Mouse (Mus musculus) kidney, adult 2 months (tissue): ENCODE measurements around the gene Bola3. TPM values are rescaled to one million over a fixed set of nuclear protein-coding genes. Genes with fewer than 3 reads are reported as not detected.

Experiments
- DNase-seq: peaks from one replicate; pipeline ENCODE4 v3.0.0; 2021
- H3K27ac ChIP-seq: fragments of 200-500 bp; 2 replicates; pipeline ENCODE4 v1.5.1; 2012; ENCODE audit warnings: low read depth, low read length, control low read depth, inconsistent platforms; ENCODE audit not compliant: insufficient read depth
- H3K27me3 ChIP-seq: fragments of 200-500 bp; replicated peaks from 2 replicates; pipeline ENCODE4 v1.6.1; 2012; ENCODE audit warnings: mild to moderate bottlenecking, moderate library complexity, low read length, inconsistent platforms; ENCODE audit not compliant: control insufficient read depth, insufficient read depth
- H3K36me3 ChIP-seq: fragments of 200-500 bp; 2 replicates; pipeline ENCODE4 v1.6.1; 2012; ENCODE audit warnings: mild to moderate bottlenecking, moderate library complexity, low read length, inconsistent platforms; ENCODE audit not compliant: control insufficient read depth, insufficient read depth
- H3K4me1 ChIP-seq: fragments of 200-500 bp; 2 replicates; pipeline ENCODE4 v1.6.1; 2011; ENCODE audit warnings: low read length; ENCODE audit not compliant: control insufficient read depth, insufficient read depth
- H3K4me3 ChIP-seq: fragments of 200-500 bp; 2 replicates; pipeline ENCODE4 v1.5.1; 2011; ENCODE audit warnings: mild to moderate bottlenecking, low read depth, low read length, control low read depth; ENCODE audit not compliant: insufficient read depth
- CTCF ChIP-seq: fragments of 200-500 bp; conservative IDR thresholded peaks from 2 replicates; pipeline ENCODE4 v1.5.1; 2011; ENCODE audit warnings: low read depth, mild to moderate bottlenecking, control low read depth, low read length, moderate library complexity, mixed read lengths; ENCODE audit not compliant: insufficient read depth, insufficient read length
- POLR2A ChIP-seq: fragments of 200-500 bp; IDR thresholded peaks from one replicate; pipeline ENCODE4 v1.6.1; 2011; ENCODE audit warnings: low read depth, low read length, control low read depth
- WGBS: fragments of 180-500 bp; shearing (Covaris S2); methylation state at CpG from one replicate; pipeline ENCODE4 v1.1.7; 2018; 5-methylcytosine and 5-hydroxymethylcytosine counted together
- polyA plus RNA-seq: library from polyadenylated mRNA; depleted of rRNA; stranded (reverse); fragments of >200 nt; gene quantifications from 2 replicates; pipeline ENCODE4 v1.2.3, GENCODE M21; 2012

Bola3 gene
- polyA plus RNA-seq, 1 experiment, result 125 TPM

DNA sequence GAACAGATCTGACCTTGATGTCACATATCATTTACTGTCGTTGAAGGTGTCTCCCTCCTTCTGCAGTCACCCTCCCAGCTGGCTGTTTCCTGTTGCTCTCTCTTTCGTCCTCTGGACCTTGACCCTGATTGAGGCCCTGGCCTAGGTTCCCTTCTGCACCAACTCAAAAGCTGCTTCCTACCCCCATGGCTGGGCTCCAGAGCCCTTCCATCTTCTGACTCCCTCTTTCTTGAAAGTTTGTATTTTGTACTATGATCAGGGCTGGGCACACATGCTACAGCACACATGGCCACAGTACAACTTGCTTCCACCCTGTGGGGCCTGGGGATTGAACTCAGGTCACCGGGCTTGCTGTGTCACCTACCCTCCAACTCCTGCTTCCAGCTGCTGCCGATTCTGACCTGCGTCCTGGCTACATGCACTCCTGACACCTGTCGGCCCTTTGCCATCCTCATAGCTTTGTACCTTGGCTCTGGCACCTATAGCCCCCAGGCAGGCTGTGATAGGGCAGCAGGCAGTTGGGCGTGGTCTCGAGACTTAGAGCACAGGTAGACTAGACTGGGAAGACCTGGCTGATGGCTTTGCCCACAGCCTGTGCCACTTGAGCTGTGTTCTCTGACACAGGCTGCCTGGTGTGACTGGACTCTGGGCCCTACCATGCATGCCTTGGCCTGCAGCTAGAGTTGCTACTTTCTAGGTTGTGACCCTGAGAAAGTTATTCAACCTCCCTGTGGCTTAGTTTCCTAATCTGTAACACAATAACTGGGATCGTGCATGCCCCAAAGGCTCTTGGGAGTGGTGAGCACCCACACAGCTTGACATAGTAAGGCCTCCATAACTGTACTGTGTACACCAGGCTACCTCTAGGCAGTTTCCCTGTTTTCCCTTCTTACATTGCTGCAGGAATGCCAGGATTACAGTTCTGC is 6.2 kb downstream of the Bola3 start:
- no peaks in the 10 kb centered on the region for H3K27me3 ChIP-seq
- DNase-seq, result peak; percentile 66
- WGBS, result 55% methylated on average over 9 of the region's 9 CpGs
- H3K4me1 ChIP-seq, result peaks cover 8% of the 10 kb centered on the region; the same call in 1 of the 2 replicates
- peak overlapping the region; percentile 9; the same call in 1 of the 2 replicates for H3K27ac ChIP-seq
- H3K36me3 ChIP-seq, result no peaks in the 10 kb centered on the region
- TF ChIP-seq POLR2A (no peak), CTCF (no peak)
- H3K4me3 ChIP-seq, result no peak overlapping the region

GRCm38 (mm10) chr6:83356569-83357138 is 7.7 kb downstream of the Bola3 start:
- Histone ChIP-seq H3K36me3 (no peaks in the 10 kb centered on the region), H3K4me1 (peaks cover 4% of the 10 kb centered on the region; the same call in 1 of the 2 replicates), H3K27ac (no peak overlapping the region), H3K4me3 (no peak overlapping the region), H3K27me3 (no peaks in the 10 kb centered on the region)
- WGBS, result 24% methylated on average over 7 of the region's 7 CpGs
- DNase-seq, result peak; percentile 74
- TF ChIP-seq POLR2A (no peak), CTCF (peak; percentile 89)

DNA sequence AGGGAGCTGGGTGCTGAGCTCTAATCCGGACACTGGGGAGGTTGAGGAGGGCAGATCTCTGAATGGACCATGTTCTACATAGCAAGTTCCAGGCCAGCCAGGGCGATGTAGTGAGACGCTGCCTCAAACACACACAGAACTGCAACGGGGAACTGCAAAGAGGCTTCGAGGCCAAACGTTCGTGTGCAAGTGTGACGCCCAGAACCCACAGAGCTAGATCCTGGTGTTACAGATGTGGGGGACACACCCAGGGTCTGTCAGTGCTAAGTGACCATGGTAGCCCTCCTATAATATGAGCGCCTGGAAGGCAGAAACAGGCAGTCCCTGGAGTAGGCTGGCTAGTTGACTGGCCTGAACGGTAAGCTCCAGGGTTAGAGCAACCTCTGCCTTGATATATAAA is 8.5 kb downstream of the Bola3 start:
- DNase-seq, result no peak
- no peak overlapping the region for H3K27ac ChIP-seq
- H3K4me3 ChIP-seq, result no peak overlapping the region
- WGBS, result 90% methylated on average over 10 of the region's 10 CpGs
- H3K36me3 ChIP-seq, result no peaks in the 10 kb centered on the region
- H3K27me3 ChIP-seq, result no peaks in the 10 kb centered on the region
- no peak for TF ChIP-seq POLR2A
- TF ChIP-seq CTCF, result no peak
- H3K4me1 ChIP-seq, result peaks cover 4% of the 10 kb centered on the region; the same call in 1 of the 2 replicates

DNA sequence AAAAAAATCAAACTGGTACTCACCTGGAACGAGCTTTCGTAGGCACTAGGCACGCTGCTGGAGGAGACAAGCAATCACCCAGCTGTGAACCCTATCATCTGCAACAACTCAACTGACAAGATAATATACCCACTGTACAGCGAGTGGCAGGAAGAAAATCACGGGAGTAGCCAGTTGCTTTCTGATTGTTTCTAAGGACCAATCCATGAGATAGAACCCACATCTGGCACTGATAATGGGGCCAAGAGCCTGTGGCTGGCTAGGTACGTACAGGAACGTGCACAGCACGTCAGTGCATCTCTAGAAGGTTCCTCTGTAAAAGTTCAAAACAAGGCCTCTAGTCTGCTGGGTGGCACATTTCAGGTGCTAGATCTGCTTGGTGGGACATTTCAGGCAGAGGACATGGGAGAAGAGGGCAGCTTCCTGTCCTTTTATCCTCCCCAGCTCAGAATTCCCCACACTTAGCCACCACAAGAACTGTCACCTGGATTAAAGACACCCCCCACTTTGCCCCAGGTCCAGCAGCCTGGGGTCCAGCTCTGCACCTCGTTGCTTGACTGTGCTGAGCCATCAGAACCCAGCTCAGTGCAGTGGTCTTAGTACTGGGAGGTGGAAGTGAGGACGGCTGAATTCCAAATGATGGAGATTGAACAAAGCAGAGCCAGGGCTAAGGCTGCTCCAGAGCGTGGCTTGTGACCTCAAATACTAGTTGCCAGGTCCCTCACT is 12.7 kb downstream of the Bola3 start:
- Histone ChIP-seq H3K4me1 (no peaks in the 10 kb centered on the region), H3K4me3 (no peak overlapping the region), H3K27me3 (no peaks in the 10 kb centered on the region), H3K36me3 (no peaks in the 10 kb centered on the region), H3K27ac (no peak overlapping the region)
- TF ChIP-seq CTCF, result no peak
- TF ChIP-seq POLR2A, result no peak
- 80% methylated on average over 11 of the region's 11 CpGs for WGBS
- no peak for DNase-seq

GRCm38 (mm10) chr6:83363075-83363474 is 14.1 kb downstream of the Bola3 start:
- Histone ChIP-seq H3K4me3 (no peak overlapping the region), H3K27me3 (no peaks in the 10 kb centered on the region), H3K27ac (no peak overlapping the region), H3K36me3 (no peaks in the 10 kb centered on the region; the same call in 1 of the 2 replicates), H3K4me1 (no peaks in the 10 kb centered on the region)
- WGBS, result 88% methylated on average over 12 of the region's 12 CpGs
- TF ChIP-seq CTCF (no peak), POLR2A (no peak)
- DNase-seq, result no peak

GRCm38 (mm10) chr6:83370316-83370965 is 21.5 kb downstream of the Bola3 start:
- no peak for DNase-seq
- 82% methylated on average over 21 of the region's 21 CpGs for WGBS
- peaks cover 5% of the 10 kb centered on the region for H3K36me3 ChIP-seq

More at GRCm38 (mm10) chr6:83370316-83370965, 21.5 kb downstream of the Bola3 start:
- no peak overlapping the region for H3K4me3 ChIP-seq
- no peaks in the 10 kb centered on the region for H3K4me1 ChIP-seq
- TF ChIP-seq POLR2A (no peak), CTCF (no peak)
- H3K27ac ChIP-seq, result no peak overlapping the region
- no peaks in the 10 kb centered on the region for H3K27me3 ChIP-seq
